Mouse (Mus musculus) embryonic fibroblast, embryonic 13.5 days (primary cell): ENCODE data around the gene Rlim.

Source experiments
- CTCF ChIP-seq: IDR thresholded peaks from 2 replicates; pipeline ENCODE4 v1.5.1; 2011; ENCODE audit warnings: mild to moderate bottlenecking, control low read depth, low read length, moderate library complexity, borderline replicate concordance; ENCODE audit not compliant: insufficient read depth
- POLR2A ChIP-seq: IDR thresholded peaks from 2 replicates; pipeline ENCODE4 v1.6.1; 2011; ENCODE audit warnings: low read depth, mild to moderate bottlenecking, control low read depth, low read length, moderate library complexity

GRCm38 (mm10) chrX:103922436-103922835 lies 58.6 kb downstream of the Rlim start:
- no peak for TF ChIP-seq CTCF
- no peak for TF ChIP-seq POLR2A
